Mouse (Mus musculus) erythroblast, embryonic 14.5 days (primary cell): ENCODE data around the gene Hdac8. TPM values are rescaled to one million over a fixed set of nuclear protein-coding genes. Genes with fewer than 3 reads are reported as not detected.
A peak's percentile ranks its signal among the peaks of the same experiment; 100 is the strongest.

ENCODE experiments used
- H3K27me3 ChIP-seq: 2 replicates; pipeline ENCODE4 v1.6.1; 2012; ENCODE audit warnings: inconsistent platforms; ENCODE audit not compliant: control insufficient read depth
- H3K36me3 ChIP-seq: 2 replicates; pipeline ENCODE4 v1.6.1; 2012; ENCODE audit warnings: mild to moderate bottlenecking, inconsistent platforms; ENCODE audit not compliant: control insufficient read depth
- H3K4me1 ChIP-seq: 2 replicates; pipeline ENCODE4 v1.6.1; 2012; ENCODE audit warnings: inconsistent platforms; ENCODE audit not compliant: control insufficient read depth
- H3K4me3 ChIP-seq: replicated peaks from 2 replicates; pipeline ENCODE3; 2012; ENCODE audit warnings: moderate library complexity, mild to moderate bottlenecking, inconsistent platforms
- H3K9me3 ChIP-seq: 2 replicates; pipeline ENCODE4 v1.6.1; 2012; ENCODE audit warnings: low read length, inconsistent platforms, mixed read lengths; ENCODE audit not compliant: control insufficient read depth
- GATA1 ChIP-seq: IDR thresholded peaks from 2 replicates; pipeline ENCODE4 v1.6.1; 2012; ENCODE audit warnings: low read length, inconsistent platforms, mixed read lengths
- TAL1 ChIP-seq: IDR thresholded peaks from 3 replicates; pipeline ENCODE4 v1.6.1; 2012; ENCODE audit warnings: low read length, inconsistent platforms, mixed read lengths
- polyA plus RNA-seq: library from polyadenylated mRNA; stranded (reverse); fragments of >175 nt; gene quantifications from 2 replicates; pipeline ENCODE4 v1.2.3, GENCODE M21; 2012

The Hdac8 gene
- polyA plus RNA-seq, 1 experiment: 0.10 TPM

DNA sequence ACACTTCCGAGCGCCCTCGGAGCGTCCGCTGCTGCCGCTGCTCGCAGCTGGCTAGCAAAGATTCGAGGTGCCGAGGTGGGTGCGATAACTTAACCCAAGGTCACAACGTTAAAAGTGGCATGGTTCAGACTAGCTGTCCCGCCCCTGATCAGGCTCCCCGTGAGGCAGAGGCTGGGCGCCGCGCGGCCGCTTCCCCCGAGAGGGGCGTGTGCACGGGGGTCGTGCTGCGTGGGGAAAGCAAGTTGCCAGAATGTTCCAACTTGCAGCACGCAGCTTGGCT, 254.3 kb downstream of the Hdac8 start:
- Histone ChIP-seq H3K4me1 (no peaks in the 10 kb centered on the region; the same call in 1 of the 2 replicates), H3K27me3 (peaks cover 83% of the 10 kb centered on the region), H3K9me3 (peaks cover 31% of the 10 kb centered on the region), H3K4me3 (peak overlapping the region; percentile 46), H3K36me3 (no peaks in the 10 kb centered on the region)
- TF ChIP-seq GATA1 (no peak), TAL1 (no peak)

DNA sequence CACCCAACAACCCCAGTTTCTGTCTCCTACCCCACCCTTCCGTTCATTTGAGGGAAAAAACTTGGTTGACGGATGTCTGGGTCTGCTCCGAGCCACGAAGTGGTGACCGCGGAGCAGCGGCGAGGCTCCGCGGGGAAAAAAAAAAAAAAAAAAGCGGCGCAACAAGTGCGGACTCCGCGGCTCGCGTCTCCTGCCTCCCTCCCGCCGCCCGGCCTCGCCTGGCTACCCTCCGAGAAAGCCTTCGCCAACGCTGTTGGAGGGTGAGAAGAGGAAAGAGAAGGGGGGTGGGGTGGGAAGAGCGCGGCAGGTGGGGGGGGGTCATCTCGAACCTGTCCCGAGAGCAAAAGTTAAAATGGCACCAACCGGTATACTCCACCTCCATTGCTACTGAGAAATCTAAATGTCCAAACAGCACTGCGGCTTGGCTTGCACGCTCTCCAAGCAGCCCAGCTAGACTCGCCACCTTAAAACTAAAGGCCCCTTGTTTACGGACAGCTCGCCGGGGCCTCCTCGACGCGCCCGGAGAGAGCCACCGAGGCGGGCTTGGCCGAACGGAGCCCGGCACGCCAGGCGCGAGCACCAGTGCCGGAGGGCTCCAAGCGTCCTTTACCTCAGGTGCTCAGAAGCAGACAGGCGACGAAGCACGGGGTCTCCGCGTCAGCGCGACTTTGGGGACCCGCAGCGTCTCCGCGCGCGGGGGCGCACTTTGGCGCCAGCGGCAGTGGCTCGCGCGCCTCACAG, 254.8 kb downstream of the Hdac8 start:
- Histone ChIP-seq H3K9me3 (peaks cover 31% of the 10 kb centered on the region), H3K36me3 (no peaks in the 10 kb centered on the region), H3K4me3 (peak overlapping the region; percentile 46), H3K27me3 (peaks cover 83% of the 10 kb centered on the region), H3K4me1 (no peaks in the 10 kb centered on the region; the same call in 1 of the 2 replicates)
- no peak for TF ChIP-seq TAL1
- no peak for TF ChIP-seq GATA1

DNA sequence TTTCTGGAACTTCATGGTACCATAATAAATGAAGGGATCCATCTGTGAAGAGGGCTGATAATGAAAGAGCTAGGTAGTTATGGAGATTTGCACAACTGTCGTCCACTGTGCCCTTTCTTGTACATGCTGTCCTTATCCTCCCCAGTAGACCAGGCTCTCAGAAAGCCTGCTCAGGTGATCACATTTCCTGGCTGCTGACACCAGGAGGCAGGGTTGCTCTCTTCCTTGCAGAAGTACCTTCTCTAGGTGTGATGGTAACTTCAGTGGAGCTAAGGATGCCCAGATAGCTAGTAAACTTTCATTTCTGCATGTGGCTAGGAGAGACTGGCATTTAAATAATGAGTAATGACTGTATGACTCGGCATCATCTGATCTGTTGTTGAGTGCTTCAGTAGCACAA, 260.8 kb downstream of the Hdac8 start:
- Histone ChIP-seq H3K27me3 (peaks cover 33% of the 10 kb centered on the region), H3K4me1 (no peaks in the 10 kb centered on the region), H3K36me3 (no peaks in the 10 kb centered on the region), H3K4me3 (no peak overlapping the region), H3K9me3 (peaks cover 3% of the 10 kb centered on the region; the same call in 1 of the 2 replicates)
- TF ChIP-seq TAL1 (no peak), GATA1 (no peak)

Other genes with a start within 250 kb of the Hdac8 start
- not detected in 2 replicates for gene Phka1, start 138.9 kb upstream of the Hdac8 start, polyA plus RNA-seq
- not detected in 2 replicates for gene Gm3880, start 181.6 kb upstream of the Hdac8 start, polyA plus RNA-seq
- not detected in 2 replicates for gene Gm9112, start 202.3 kb upstream of the Hdac8 start, polyA plus RNA-seq
- gene Dmrtc1b, start 202.5 kb upstream of the Hdac8 start, polyA plus RNA-seq: not detected in 2 replicates